Mouse (Mus musculus) erythroblast, adult 5-6 weeks (primary cell): ENCODE data around the gene Enpep. TPM values are rescaled to one million over a fixed set of nuclear protein-coding genes. Genes with fewer than 3 reads are reported as not detected.

Experiments used
- ATAC-seq: replicated peaks from 2 replicates; pipeline ENCODE4 v1.8.0; 2016; ENCODE audit warnings: moderate number of reproducible peaks, mild to moderate bottlenecking, moderate TSS enrichment, inconsistent platforms; ENCODE audit not compliant: poor library complexity, low FRiP score, severe bottlenecking
- total RNA-seq, 2 experiments: library from RNA; stranded (forward) in 1 of 2; stranded (reverse) in 1 of 2; fragments of 150-400 nt in 1 of 2; fragments of 200-764, 138-1000 nt in 1 of 2; gene quantifications; 2 replicates each; pipeline versions ENCODE4 v1.2.3 to v1.2.4; 2015 to 2017; ENCODE audit warnings: low replicate concordance in 2 of 2

The Enpep gene
- total RNA-seq, 2 experiments from 2014 or later, result not detected

DNA sequence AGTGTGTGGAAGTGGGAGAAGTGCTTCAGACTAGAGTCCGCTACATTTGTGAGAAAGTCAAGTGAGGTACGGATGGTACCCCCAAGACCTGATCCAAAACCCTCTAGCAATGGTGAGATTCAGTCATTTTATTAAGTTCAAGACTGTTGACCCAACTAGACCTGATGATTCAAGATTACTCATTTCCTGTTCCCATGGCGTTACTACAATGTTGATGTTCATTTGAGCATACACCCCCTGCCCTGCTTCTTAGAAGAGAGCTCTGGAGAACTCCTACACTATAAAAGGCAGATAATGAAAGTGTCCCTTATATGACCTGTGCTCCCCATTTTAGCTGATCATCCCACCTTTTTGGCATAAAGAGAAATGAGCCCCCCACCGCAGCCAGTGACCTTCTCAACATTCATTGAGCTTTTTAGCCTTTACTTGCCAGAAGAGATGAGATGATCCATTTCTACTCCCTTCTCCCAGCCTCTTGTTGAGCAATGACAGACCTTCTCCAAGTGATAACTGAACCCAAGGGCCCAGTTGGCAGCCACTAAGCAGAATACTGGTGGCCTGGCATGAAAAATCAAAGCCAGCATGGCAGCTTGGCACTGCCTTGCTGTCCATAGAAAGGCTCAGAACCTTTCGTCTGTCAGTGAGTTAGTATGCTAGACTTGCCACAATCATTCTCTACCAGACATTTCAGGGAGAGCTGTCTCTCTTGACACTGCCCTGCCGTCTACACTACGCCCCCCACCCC lies 18.7 kb downstream of the Enpep start:
- ATAC-seq, result no peak

- no peak for ATAC-seq
Measured at GRCm38 (mm10) chr3:129313221-129313620, 19.3 kb downstream of the Enpep start.

DNA sequence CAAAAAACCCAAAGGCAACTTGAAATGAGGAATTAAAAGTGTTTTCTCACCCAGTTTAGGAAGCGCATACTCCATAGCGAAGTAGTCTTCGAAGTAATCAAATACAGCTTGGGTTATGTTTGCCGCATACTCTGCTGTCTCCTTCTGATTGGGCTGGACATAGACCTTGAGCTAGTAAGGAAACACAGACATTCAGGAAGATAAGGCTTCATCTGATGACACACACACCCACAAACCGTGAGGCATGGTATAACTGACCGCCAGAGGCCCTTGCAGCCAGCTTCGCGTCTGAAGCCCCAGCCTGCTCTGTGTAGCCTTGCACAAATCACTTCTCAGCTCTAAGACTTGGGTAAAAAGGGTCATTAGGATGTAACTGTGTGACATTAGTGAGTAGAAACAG lies 20.0 kb downstream of the Enpep start:
- no peak for ATAC-seq

DNA sequence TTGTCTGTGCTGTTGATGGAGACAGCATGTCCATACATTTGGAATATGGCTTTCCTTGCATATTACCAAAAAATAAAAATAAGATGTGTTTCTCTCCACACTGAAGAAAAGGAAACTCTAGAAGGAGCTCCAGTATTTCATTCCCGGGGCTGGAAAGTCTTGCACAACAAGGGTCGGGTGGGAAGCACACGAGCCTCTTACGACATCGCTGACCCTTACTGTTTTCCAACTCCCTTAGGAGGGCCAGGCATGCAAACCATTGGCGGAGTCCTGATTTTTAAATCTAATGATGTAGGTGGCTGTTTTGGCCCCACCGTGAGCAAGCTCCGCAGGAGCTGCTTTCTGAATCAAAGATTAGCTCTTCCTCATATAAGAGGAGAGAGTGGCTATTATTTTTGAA lies 20.6 kb downstream of the Enpep start:
- no peak for ATAC-seq

DNA sequence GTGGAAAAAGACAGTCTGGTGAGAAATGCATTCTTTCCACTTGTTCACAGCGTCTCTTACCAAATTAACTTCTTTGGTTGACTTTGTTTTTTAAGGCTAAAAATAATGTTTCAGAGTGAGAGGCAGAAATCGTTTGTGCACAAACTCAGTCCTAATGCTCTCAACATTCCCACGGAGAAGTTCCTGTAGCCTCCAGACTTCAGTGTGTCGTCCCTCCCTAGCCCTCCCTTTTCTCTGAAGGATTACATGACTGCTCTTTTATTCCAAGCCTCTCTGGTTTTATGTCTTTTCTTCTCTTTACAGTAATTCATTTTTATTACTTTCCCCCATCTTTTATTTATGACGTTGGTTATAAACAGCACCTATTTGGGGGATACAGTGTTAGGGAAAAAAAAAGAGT lies 22.6 kb downstream of the Enpep start:
- ATAC-seq, result no peak

DNA sequence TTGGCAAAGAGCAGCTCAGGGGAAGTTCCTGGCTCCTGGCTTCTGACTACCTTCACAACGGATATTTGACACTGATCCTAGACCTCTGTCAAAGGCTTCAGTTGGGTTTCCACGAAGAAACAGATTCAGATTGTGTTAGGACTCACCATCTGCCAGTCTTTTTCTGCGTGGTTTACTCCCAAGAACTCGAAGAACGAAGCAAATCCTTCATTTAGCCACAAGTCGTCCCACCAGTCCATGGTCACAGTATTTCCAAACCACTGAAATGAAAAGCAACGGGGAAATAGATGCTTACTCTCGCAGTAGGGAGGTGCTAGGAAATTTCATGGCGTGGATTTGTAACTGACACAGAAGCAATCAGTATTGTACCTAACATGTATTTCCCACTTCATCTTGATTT lies 23.6 kb downstream of the Enpep start:
- ATAC-seq, result no peak

DNA sequence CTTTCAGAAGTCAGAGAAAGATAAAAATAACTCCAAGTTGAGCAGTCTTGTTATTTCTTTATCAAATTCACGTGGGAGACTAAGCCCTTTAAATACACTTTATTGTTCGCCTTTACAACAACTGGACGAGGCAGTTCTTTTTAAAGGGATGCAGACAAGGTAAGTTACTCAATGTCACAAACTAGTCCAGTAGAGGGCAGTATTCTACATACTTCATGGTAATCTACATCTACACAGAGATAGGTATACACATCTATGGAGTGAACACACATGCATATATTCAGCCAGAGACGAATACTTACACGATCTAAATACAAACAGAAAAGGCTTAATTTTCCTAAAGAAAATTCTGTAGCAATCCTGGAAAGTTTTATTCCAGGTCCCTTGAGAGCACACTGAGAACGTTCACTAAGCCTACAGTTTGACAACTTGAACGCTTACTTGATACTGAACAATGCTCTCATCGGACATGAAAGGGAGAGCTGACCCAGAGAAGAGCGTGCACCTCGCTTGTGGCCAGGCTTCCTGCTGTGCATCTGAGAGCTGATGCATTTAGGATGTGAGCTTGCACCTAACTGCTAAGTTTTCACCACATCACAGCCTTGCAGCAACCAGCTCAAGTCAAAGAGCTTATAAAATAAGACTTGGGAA lies 24.3 kb downstream of the Enpep start:
- no peak for ATAC-seq

DNA sequence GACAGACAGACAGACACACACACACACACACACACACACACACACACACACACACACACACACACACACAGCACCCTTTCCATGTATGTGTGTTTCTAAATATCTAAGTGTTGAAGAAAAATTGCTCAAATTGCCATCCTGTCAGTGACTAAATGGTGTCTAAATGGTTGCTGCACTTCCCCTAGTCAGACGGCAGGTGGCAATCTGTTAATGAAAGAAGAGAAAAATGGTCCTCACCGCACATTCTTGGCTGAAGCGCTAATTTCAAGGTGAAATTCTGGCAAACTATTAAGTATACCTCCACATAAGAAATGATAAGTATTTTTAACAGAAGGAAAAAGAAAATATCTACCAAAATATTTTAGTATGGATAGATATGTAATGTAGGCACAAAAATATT lies 28.6 kb downstream of the Enpep start:
- ATAC-seq, result no peak

GRCm38 (mm10) chr3:129299874-129300273 lies 32.6 kb downstream of the Enpep start:
- no peak for ATAC-seq

GRCm38 (mm10) chr3:129298606-129299005 lies 33.9 kb downstream of the Enpep start:
- ATAC-seq, result no peak

DNA sequence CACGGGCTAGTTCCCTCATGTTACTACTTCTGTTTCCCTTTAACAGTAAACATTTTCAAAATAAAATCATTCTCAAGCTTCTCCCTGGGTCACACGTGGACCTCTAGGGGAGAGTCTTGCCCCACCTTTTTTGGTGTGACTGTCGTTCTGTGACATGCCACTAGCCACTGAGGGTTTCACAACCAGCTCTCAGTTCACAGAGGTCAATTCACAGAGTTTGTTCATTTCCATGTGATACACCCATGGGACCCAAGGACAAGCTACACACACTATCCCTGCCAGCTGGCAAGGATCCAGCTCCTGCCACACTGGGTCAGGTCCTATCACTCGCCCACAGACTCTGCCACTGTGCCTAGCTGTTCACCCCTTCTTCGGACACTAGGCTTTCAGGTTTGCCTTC lies 35.5 kb downstream of the Enpep start:
- no peak for ATAC-seq

GRCm38 (mm10) chr3:129295883-129296282 lies 36.6 kb downstream of the Enpep start:
- ATAC-seq, result no peak

DNA sequence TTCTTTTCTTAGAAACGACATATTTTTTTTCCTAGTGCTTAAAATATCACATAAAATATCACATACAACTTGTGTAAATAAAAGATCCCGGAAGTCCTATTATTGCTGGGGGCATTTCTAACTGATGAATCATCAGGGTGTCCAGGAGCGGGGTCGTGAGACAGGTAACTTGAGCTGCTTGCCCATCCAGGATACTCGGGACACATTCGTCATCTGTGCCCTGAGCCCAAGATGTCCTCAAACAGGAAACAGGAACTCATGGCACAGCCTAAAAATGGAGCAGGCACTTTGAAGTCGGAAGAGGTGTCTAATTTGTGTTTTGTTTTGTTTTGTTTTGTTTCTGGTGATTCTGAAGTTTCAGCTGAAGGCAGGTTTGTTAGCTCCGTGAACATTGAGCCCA lies 43.0 kb downstream of the Enpep start:
- no peak for ATAC-seq

DNA sequence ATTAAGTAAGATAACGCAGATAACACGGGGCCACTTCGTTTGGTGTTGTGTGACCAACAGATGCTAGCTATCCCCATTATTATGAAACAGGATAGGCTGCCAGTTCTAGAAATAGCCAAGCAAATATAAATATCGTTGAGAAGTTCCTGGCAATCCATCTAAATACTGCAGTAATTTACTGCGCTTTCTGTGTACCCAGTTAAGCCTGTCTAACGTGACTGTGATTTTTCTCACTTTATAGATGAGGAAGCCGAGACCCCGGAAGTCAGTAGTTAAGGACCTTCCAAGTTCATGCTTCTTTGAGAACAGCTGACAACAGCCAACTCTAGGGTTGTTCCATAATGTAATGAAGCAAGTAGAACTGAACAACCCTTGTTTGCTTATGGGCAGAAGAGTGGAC lies 45.4 kb downstream of the Enpep start:
- ATAC-seq, result no peak

DNA sequence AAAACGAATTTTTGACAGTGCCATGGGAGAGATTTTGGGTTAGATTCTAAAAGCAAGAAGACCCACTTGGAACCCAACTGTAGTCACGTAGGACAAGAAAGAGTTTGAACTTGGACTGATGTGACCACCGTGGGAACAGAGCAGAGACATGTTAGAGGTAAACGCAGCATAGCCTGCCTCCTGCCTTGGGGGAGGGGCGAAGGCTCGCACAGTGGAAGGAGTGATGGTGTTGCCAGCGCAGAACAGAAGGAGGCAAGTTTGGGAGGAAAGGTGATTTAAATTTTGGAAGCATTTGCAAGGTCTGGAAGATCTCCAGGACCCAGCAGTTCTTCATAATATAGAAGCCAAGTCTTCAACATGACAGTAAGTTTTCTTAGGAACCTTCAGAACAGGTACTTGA lies 46.1 kb downstream of the Enpep start:
- ATAC-seq, result no peak

GRCm38 (mm10) chr3:129284326-129284725 lies 48.2 kb downstream of the Enpep start:
- no peak for ATAC-seq

GRCm38 (mm10) chr3:129279441-129279840 lies 53.1 kb downstream of the Enpep start:
- ATAC-seq, result no peak

- ATAC-seq, result no peak
Measured at GRCm38 (mm10) chr3:129273156-129273831, 59.2 kb downstream of the Enpep start.

- ATAC-seq, result no peak
Measured at GRCm38 (mm10) chr3:129270044-129270443, 62.5 kb downstream of the Enpep start.

DNA sequence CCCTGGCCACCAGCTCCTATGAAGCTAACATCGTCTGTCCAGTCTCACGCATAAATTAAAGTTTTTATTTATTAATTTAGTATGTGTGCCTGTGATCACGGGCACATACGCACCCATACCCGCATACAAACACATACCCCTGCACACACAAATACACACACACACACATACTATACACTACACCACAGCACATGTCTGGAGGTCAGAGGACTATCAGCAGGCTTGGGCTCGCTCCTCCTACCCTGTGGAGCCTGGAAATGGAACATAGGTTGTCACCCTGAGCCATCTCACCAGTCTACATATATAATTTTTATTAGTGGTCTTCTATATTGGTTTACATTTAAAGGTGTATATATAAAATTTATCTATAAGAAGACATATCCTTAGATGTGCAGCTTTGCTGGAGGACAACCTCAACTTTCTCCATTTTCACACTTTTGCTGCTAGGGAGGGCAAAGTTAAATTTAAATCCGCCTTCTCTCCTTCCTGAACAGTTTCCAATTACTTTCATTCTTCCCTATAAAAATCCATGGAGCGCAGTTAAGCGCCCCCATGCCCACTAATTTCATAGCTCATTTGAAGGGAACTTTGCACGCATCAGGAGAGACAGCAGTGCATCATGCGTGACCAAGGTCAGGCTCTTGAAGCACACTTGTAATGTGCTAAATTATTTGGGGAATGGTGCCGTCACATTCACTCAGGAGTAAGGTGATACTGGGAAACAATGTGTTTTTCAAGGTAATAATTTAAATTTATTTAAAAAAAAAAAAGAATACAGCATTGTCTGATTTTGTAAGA lies 63.4 kb downstream of the Enpep start:
- no peak for ATAC-seq
